Mouse (Mus musculus): ENCODE results near the gene Fam13a. TPM values are rescaled to one million over a fixed set of nuclear protein-coding genes. Genes with fewer than 3 reads are reported as not detected.

Gene Fam13a
- polyA plus RNA-seq, 1 experiment from 2014 or later = 5.7 TPM

GRCm38 (mm10) chr6:58906852-58907261 is 117.5 kb downstream of the Fam13a start, which contains the start of gene Nap1l5:
Gene Nap1l5 (minus strand): TSS chr6:58907076.
- Histone ChIP-seq H3K27me3 (peaks cover 5% of the 10 kb centered on the region; the same call in 1 of the 2 replicates), H3K4me3 (peak within 1 kb of the TSS; percentile 45), H3K27ac (no peak within 1 kb of the TSS), H3K36me3 (no peaks in the 10 kb centered on the region), H3K9ac (peak within 1 kb of the TSS; percentile 39), H3K4me2 (replicated peaks) (peak within 1 kb of the TSS; percentile 69), H3K4me1 (no peaks in the 10 kb centered on the region), H3K9me3 (peaks cover 17% of the 10 kb centered on the region)
- 55% methylated on average over 34 of the region's 34 CpGs for WGBS
- ATAC-seq (ENCODE audit: insufficient number of reproducible peaks, insufficient read depth, low FRiP score, low TSS enrichment) = peak; percentile 81; the same call in 1 of the 2 replicates

- 49% methylated on average over 3 of the region's 3 CpGs for WGBS
- Histone ChIP-seq H3K27ac (no peak overlapping the region), H3K9me3 (peaks cover 17% of the 10 kb centered on the region), H3K27me3 (peaks cover 5% of the 10 kb centered on the region; the same call in 1 of the 2 replicates), H3K36me3 (no peaks in the 10 kb centered on the region), H3K4me1 (no peaks in the 10 kb centered on the region), H3K4me2 (replicated peaks) (no peak overlapping the region), H3K9ac (no peak overlapping the region), H3K4me3 (no peak overlapping the region)
- no peak for ATAC-seq (ENCODE audit: insufficient number of reproducible peaks, insufficient read depth, low FRiP score, low TSS enrichment)
Observed at GRCm38 (mm10) chr6:58904551-58904950, 119.8 kb downstream of the Fam13a start.

- Histone ChIP-seq H3K27ac (no peak overlapping the region), H3K9ac (no peak overlapping the region), H3K4me1 (no peaks in the 10 kb centered on the region), H3K4me3 (no peak overlapping the region), H3K9me3 (peaks cover 17% of the 10 kb centered on the region), H3K4me2 (replicated peaks) (no peak overlapping the region), H3K27me3 (peaks cover 5% of the 10 kb centered on the region; the same call in 1 of the 2 replicates), H3K36me3 (no peaks in the 10 kb centered on the region)
- 23% methylated on average over 8 of the region's 8 CpGs for WGBS
- 0 out of 2 replicates have a peak, but pooled peaks have one; percentile 23 for ATAC-seq (ENCODE audit: insufficient number of reproducible peaks, insufficient read depth, low FRiP score, low TSS enrichment)
Observed at GRCm38 (mm10) chr6:58903171-58903570, 121.2 kb downstream of the Fam13a start.

- Histone ChIP-seq H3K27ac (no peak overlapping the region), H3K9ac (no peak overlapping the region), H3K4me2 (replicated peaks) (no peak overlapping the region), H3K4me3 (no peak overlapping the region), H3K9me3 (no peaks in the 10 kb centered on the region), H3K36me3 (no peaks in the 10 kb centered on the region), H3K27me3 (no peaks in the 10 kb centered on the region), H3K4me1 (no peaks in the 10 kb centered on the region)
- 82% methylated on average over 7 of the region's 7 CpGs for WGBS
- no peak for ATAC-seq (ENCODE audit: insufficient number of reproducible peaks, insufficient read depth, low FRiP score, low TSS enrichment)
Observed at GRCm38 (mm10) chr6:58900536-58900935, 123.8 kb downstream of the Fam13a start.

- H3K27me3 ChIP-seq = no peaks in the 10 kb centered on the region
- WGBS = 90% methylated on average over 3 of the region's 3 CpGs
- H3K9ac ChIP-seq = no peak overlapping the region
- no peaks in the 10 kb centered on the region for H3K4me1 ChIP-seq
- no peak overlapping the region for H3K4me2 ChIP-seq (replicated peaks)
- no peak for ATAC-seq (ENCODE audit: insufficient number of reproducible peaks, insufficient read depth, low FRiP score, low TSS enrichment)
- no peaks in the 10 kb centered on the region for H3K9me3 ChIP-seq
- H3K36me3 ChIP-seq = no peaks in the 10 kb centered on the region
- H3K27ac ChIP-seq = no peak overlapping the region
- H3K4me3 ChIP-seq = no peak overlapping the region
Observed at GRCm38 (mm10) chr6:58899076-58899475, 125.3 kb downstream of the Fam13a start.

GRCm38 (mm10) chr6:58896648-58897047 is 127.7 kb downstream of the Fam13a start:
- no peak for ATAC-seq (ENCODE audit: insufficient number of reproducible peaks, insufficient read depth, low FRiP score, low TSS enrichment)
- no peak overlapping the region for H3K4me3 ChIP-seq
- H3K27me3 ChIP-seq = no peaks in the 10 kb centered on the region
- WGBS = 85% methylated on average over 3 of the region's 3 CpGs
- no peak overlapping the region for H3K27ac ChIP-seq
- H3K36me3 ChIP-seq = no peaks in the 10 kb centered on the region
- H3K4me1 ChIP-seq = no peaks in the 10 kb centered on the region
- no peaks in the 10 kb centered on the region for H3K9me3 ChIP-seq
- H3K9ac ChIP-seq = no peak overlapping the region
- H3K4me2 ChIP-seq (replicated peaks) = no peak overlapping the region

GRCm38 (mm10) chr6:58894994-58895393 is 129.4 kb downstream of the Fam13a start:
- 77% methylated on average over 4 of the region's 4 CpGs for WGBS
- no peaks in the 10 kb centered on the region for H3K4me1 ChIP-seq
- no peak for ATAC-seq (ENCODE audit: insufficient number of reproducible peaks, insufficient read depth, low FRiP score, low TSS enrichment)

GRCm38 (mm10) chr6:58893307-58893706 is 131.0 kb downstream of the Fam13a start:
- H3K27ac ChIP-seq = no peak overlapping the region
- 0 out of 2 replicates have a peak, but pooled peaks cover 4% of the 10 kb centered on the region for H3K36me3 ChIP-seq
- no peak for ATAC-seq (ENCODE audit: insufficient number of reproducible peaks, insufficient read depth, low FRiP score, low TSS enrichment)
- H3K4me3 ChIP-seq = no peak overlapping the region
- no peaks in the 10 kb centered on the region for H3K4me1 ChIP-seq
- no peaks in the 10 kb centered on the region for H3K9me3 ChIP-seq
- H3K4me2 ChIP-seq (replicated peaks) = no peak overlapping the region
- 88% methylated on average over 6 of the region's 6 CpGs for WGBS
- H3K9ac ChIP-seq = no peak overlapping the region
- no peaks in the 10 kb centered on the region for H3K27me3 ChIP-seq

More at GRCm38 (mm10) chr6:58894994-58895393, 129.4 kb downstream of the Fam13a start:
- Histone ChIP-seq H3K27me3 (no peaks in the 10 kb centered on the region), H3K4me3 (no peak overlapping the region), H3K9ac (no peak overlapping the region), H3K27ac (no peak overlapping the region), H3K36me3 (0 out of 2 replicates have a peak, but pooled peaks cover 4% of the 10 kb centered on the region), H3K9me3 (no peaks in the 10 kb centered on the region), H3K4me2 (replicated peaks) (no peak overlapping the region)

GRCm38 (mm10) chr6:58889917-58890316 is 134.4 kb downstream of the Fam13a start:
- no peaks in the 10 kb centered on the region for H3K9me3 ChIP-seq
- no peak overlapping the region for H3K9ac ChIP-seq
- no peak overlapping the region for H3K4me2 ChIP-seq (replicated peaks)
- no peak overlapping the region for H3K27ac ChIP-seq
- WGBS = 87% methylated on average over 3 of the region's 3 CpGs
- no peaks in the 10 kb centered on the region for H3K27me3 ChIP-seq
- no peak for ATAC-seq (ENCODE audit: insufficient number of reproducible peaks, insufficient read depth, low FRiP score, low TSS enrichment)
- no peak overlapping the region for H3K4me3 ChIP-seq
- H3K4me1 ChIP-seq = no peaks in the 10 kb centered on the region
- H3K36me3 ChIP-seq = 0 out of 2 replicates have a peak, but pooled peaks cover 4% of the 10 kb centered on the region

- H3K36me3 ChIP-seq = no peaks in the 10 kb centered on the region
- H3K4me3 ChIP-seq = no peak overlapping the region
- ATAC-seq (ENCODE audit: insufficient number of reproducible peaks, insufficient read depth, low FRiP score, low TSS enrichment) = no peak
- WGBS = 85% methylated on average over 6 of the region's 6 CpGs
- no peak overlapping the region for H3K9ac ChIP-seq
- no peak overlapping the region for H3K27ac ChIP-seq
- no peaks in the 10 kb centered on the region for H3K27me3 ChIP-seq
- no peaks in the 10 kb centered on the region for H3K9me3 ChIP-seq
- no peak overlapping the region for H3K4me2 ChIP-seq (replicated peaks)
- no peaks in the 10 kb centered on the region for H3K4me1 ChIP-seq
Observed at GRCm38 (mm10) chr6:58882271-58882670, 142.1 kb downstream of the Fam13a start.

Data from embryonic facial prominence, embryonic 12.5 days (tissue).